Mouse (Mus musculus) heart, embryonic 16.5 days (tissue): ENCODE data around the gene Ccnt1. TPM values are rescaled to one million over a fixed set of nuclear protein-coding genes. Genes with fewer than 3 reads are reported as not detected.

Experiments
- ATAC-seq: fragments of 200-750 bp; cut with Nextera tagmentation; replicated peaks from 2 replicates; pipeline ENCODE4 v1.8.0; 2017; ENCODE audit warnings: moderate number of reproducible peaks; ENCODE audit not compliant: insufficient read depth, low FRiP score; ENCODE audit errors: extremely low read depth
- H3K27ac ChIP-seq: fragments of 300-500 bp; sonication (generic); 2 replicates; pipeline ENCODE4 v1.5.1; 2014; ENCODE audit warnings: mild to moderate bottlenecking, low read length, control low read depth, moderate library complexity
- H3K27me3 ChIP-seq: fragments of 300-500 bp; sonication (generic); 2 replicates; pipeline ENCODE4 v1.6.1; 2014; ENCODE audit warnings: low read length, mixed read lengths; ENCODE audit not compliant: control insufficient read depth, insufficient read depth
- H3K36me3 ChIP-seq: fragments of 300-500 bp; sonication (generic); 2 replicates; pipeline ENCODE4 v1.6.1; 2014; ENCODE audit not compliant: control insufficient read depth, insufficient read depth
- H3K4me1 ChIP-seq: fragments of 300-500 bp; sonication (generic); 2 replicates; pipeline ENCODE4 v1.6.1; 2014; ENCODE audit warnings: low read length, mixed read lengths; ENCODE audit not compliant: control insufficient read depth, insufficient read depth
- H3K4me2 ChIP-seq: fragments of 300-500 bp; sonication (generic); 2 replicates; pipeline ENCODE4 v1.6.1; 2014; ENCODE audit warnings: low read depth, mild to moderate bottlenecking, control low read depth, low read length
- H3K4me3 ChIP-seq: fragments of 300-500 bp; sonication (generic); 2 replicates; pipeline ENCODE4 v1.5.1; 2014; ENCODE audit warnings: mild to moderate bottlenecking, control low read depth, low read length
- H3K9ac ChIP-seq: fragments of 300-500 bp; sonication (generic); 2 replicates; pipeline ENCODE4 v1.6.1; 2014; ENCODE audit warnings: low read length, control low read depth
- H3K9me3 ChIP-seq: fragments of 300-500 bp; sonication (generic); replicated peaks from 2 replicates; pipeline ENCODE4 v1.6.1; 2016; ENCODE audit warnings: low read length; ENCODE audit not compliant: control insufficient read depth
- WGBS: fragments of 180-500 bp; shearing (Covaris S2); extraction: QIAGEN DNeasy Blood & Tissue Kit; methylation state at CpG from one replicate; pipeline ENCODE4 v1.1.7; 2014; 5-methylcytosine and 5-hydroxymethylcytosine counted together
- polyA plus RNA-seq: library from polyadenylated mRNA; unstranded; fragments of >200 nt; fragmentation: Nextera tagmentation; extraction: Ambion mirVana; gene quantifications from 2 replicates; pipeline ENCODE4 v1.2.1, GENCODE M21; 2015

Ccnt1 gene
- polyA plus RNA-seq, 1 experiment from 2014 or later, result 41.2 TPM

GRCm38 (mm10) chr15:98602191-98602881, 31.6 kb upstream of the Ccnt1 start:
- H3K4me1 ChIP-seq, result peaks cover 58% of the 10 kb centered on the region
- peak overlapping the region; percentile 88 for H3K4me2 ChIP-seq
- peaks cover 41% of the 10 kb centered on the region for H3K36me3 ChIP-seq
- no peaks in the 10 kb centered on the region for H3K27me3 ChIP-seq
- peak overlapping the region; percentile 53 for H3K4me3 ChIP-seq
- peak; percentile 39 for ATAC-seq
- 15% methylated on average over 13 of the region's 13 CpGs for WGBS
- H3K9me3 ChIP-seq, result no peaks in the 10 kb centered on the region
- peak overlapping the region; percentile 72 for H3K9ac ChIP-seq
- H3K27ac ChIP-seq, result peak overlapping the region; percentile 99

- H3K9me3 ChIP-seq, result no peaks in the 10 kb centered on the region
- no peak for ATAC-seq
- H3K4me2 ChIP-seq, result peak overlapping the region; percentile 88
- no peaks in the 10 kb centered on the region for H3K27me3 ChIP-seq
- H3K36me3 ChIP-seq, result peaks cover 46% of the 10 kb centered on the region
- WGBS, result 21% methylated on average over 7 of the region's 7 CpGs
- peak overlapping the region; percentile 99 for H3K27ac ChIP-seq
- peak overlapping the region; percentile 72 for H3K9ac ChIP-seq
- peak overlapping the region; percentile 53 for H3K4me3 ChIP-seq
- H3K4me1 ChIP-seq, result peaks cover 53% of the 10 kb centered on the region
Observed at GRCm38 (mm10) chr15:98601832-98602190, 31.1 kb upstream of the Ccnt1 start.

DNA sequence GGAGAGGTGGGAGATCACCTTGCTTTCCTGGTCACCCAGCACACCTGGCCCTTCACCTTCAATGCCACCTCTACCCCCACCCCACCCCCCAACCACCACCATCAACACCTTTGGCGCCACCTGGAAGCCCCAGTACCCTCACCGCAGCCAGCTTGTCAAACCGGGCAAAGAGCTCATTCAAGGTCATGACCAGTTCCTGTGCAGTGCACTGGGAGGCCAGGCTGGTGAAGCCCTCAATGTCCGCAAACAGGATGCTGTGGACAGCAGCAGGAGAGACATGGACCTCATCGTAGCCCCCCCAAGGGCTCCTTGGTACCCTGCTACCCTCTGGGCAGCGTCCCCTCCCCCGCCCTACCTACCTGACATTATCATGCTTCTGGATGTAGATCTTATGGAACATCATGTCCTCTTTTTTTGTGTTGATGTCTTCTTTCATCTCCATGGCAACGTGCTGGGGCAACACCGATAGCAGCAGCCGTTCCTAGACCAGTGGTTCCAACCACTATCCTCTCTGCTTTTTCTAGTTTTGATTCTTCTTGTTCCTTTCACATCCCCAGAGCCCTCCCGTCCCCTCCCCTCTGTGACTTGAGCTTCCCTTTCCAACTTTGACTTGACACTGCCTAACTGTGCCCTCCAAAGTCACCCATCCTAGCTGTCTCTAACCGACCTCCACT, 29.4 kb upstream of the Ccnt1 start:
- Histone ChIP-seq H3K27me3 (no peaks in the 10 kb centered on the region), H3K27ac (no peak overlapping the region), H3K4me2 (no peak overlapping the region), H3K4me1 (peaks cover 42% of the 10 kb centered on the region), H3K9ac (no peak overlapping the region), H3K4me3 (no peak overlapping the region), H3K36me3 (peaks cover 63% of the 10 kb centered on the region), H3K9me3 (no peaks in the 10 kb centered on the region)
- WGBS, result 66% methylated on average over 12 of the region's 12 CpGs
- ATAC-seq, result no peak

- H3K4me1 ChIP-seq, result peaks cover 14% of the 10 kb centered on the region
- no peak for ATAC-seq
- peaks cover 85% of the 10 kb centered on the region for H3K36me3 ChIP-seq
- no peak overlapping the region for H3K9ac ChIP-seq
- H3K27ac ChIP-seq, result no peak overlapping the region
- WGBS, result 90% methylated on average over 14 of the region's 14 CpGs
- no peak overlapping the region for H3K4me2 ChIP-seq
- no peaks in the 10 kb centered on the region for H3K9me3 ChIP-seq
- H3K27me3 ChIP-seq, result no peaks in the 10 kb centered on the region
- H3K4me3 ChIP-seq, result no peak overlapping the region
Observed at GRCm38 (mm10) chr15:98596609-98597008, 25.9 kb upstream of the Ccnt1 start.

DNA sequence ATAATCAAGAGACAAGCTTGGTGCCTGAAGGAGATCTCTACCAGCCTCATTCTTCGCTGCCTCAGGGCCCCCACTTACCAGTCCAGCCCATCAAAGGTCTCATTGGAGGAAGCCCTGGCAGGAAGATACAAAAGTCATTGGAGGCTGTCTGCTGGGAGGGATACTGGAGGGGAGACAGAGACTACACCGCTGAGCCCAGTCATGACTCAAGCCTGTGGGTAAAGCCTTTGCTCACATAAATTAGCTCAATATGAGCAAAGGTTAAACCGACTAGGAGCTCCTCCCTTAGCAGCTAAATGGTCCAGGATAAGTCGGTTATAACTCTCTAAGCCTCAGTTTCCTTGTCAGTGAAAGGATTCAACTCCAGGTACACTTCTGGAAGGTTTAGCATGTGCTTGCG, 24.3 kb upstream of the Ccnt1 start:
- no peak overlapping the region for H3K27ac ChIP-seq
- H3K4me1 ChIP-seq, result peaks cover 1% of the 10 kb centered on the region; the same call in 1 of the 2 replicates
- ATAC-seq, result no peak
- no peak overlapping the region for H3K9ac ChIP-seq
- H3K27me3 ChIP-seq, result no peaks in the 10 kb centered on the region
- no peaks in the 10 kb centered on the region for H3K9me3 ChIP-seq
- no peak overlapping the region for H3K4me3 ChIP-seq
- 83% methylated on average over 5 of the region's 5 CpGs for WGBS
- H3K36me3 ChIP-seq, result peaks cover 89% of the 10 kb centered on the region
- no peak overlapping the region for H3K4me2 ChIP-seq

GRCm38 (mm10) chr15:98594193-98594592, 23.5 kb upstream of the Ccnt1 start:
- no peak for ATAC-seq
- H3K27me3 ChIP-seq, result no peaks in the 10 kb centered on the region
- H3K36me3 ChIP-seq, result peaks cover 88% of the 10 kb centered on the region
- H3K4me1 ChIP-seq, result no peaks in the 10 kb centered on the region
- H3K4me3 ChIP-seq, result no peak overlapping the region
- H3K9ac ChIP-seq, result no peak overlapping the region
- no peaks in the 10 kb centered on the region for H3K9me3 ChIP-seq
- H3K4me2 ChIP-seq, result no peak overlapping the region
- 73% methylated on average over 19 of the region's 19 CpGs for WGBS
- no peak overlapping the region for H3K27ac ChIP-seq

GRCm38 (mm10) chr15:98591396-98591795, 20.7 kb upstream of the Ccnt1 start:
- no peaks in the 10 kb centered on the region for H3K27me3 ChIP-seq
- no peaks in the 10 kb centered on the region for H3K4me1 ChIP-seq
- 71% methylated on average over 4 of the region's 4 CpGs for WGBS
- H3K27ac ChIP-seq, result no peak overlapping the region
- ATAC-seq, result no peak
- peaks cover 66% of the 10 kb centered on the region for H3K36me3 ChIP-seq
- H3K4me3 ChIP-seq, result no peak overlapping the region
- no peaks in the 10 kb centered on the region for H3K9me3 ChIP-seq
- no peak overlapping the region for H3K9ac ChIP-seq
- no peak overlapping the region for H3K4me2 ChIP-seq

GRCm38 (mm10) chr15:98589640-98590336, 19.1 kb upstream of the Ccnt1 start:
- Histone ChIP-seq H3K4me1 (peaks cover 12% of the 10 kb centered on the region), H3K27ac (peak overlapping the region; percentile 68), H3K36me3 (peaks cover 50% of the 10 kb centered on the region), H3K27me3 (no peaks in the 10 kb centered on the region), H3K9ac (no peak overlapping the region), H3K4me2 (no peak overlapping the region; the same call in 1 of the 2 replicates), H3K4me3 (no peak overlapping the region), H3K9me3 (no peaks in the 10 kb centered on the region)
- ATAC-seq, result no peak
- WGBS, result 56% methylated on average over 7 of the region's 7 CpGs

- Histone ChIP-seq H3K9ac (no peak overlapping the region), H3K27me3 (no peaks in the 10 kb centered on the region), H3K27ac (no peak overlapping the region), H3K4me2 (no peak overlapping the region), H3K4me1 (peaks cover 15% of the 10 kb centered on the region), H3K4me3 (no peak overlapping the region), H3K9me3 (no peaks in the 10 kb centered on the region), H3K36me3 (peaks cover 29% of the 10 kb centered on the region)
- 77% methylated on average over 11 of the region's 11 CpGs for WGBS
- ATAC-seq, result no peak
Observed at GRCm38 (mm10) chr15:98587751-98588150, 17.0 kb upstream of the Ccnt1 start.
